Mouse (Mus musculus) stomach, embryonic 15.5 days (tissue): Measurements from ENCODE around the gene Cers5. TPM values are rescaled to one million over a fixed set of nuclear protein-coding genes. Genes with fewer than 3 reads are reported as not detected.

Experiments
- ATAC-seq: fragments of 200-750 bp; cut with Nextera tagmentation; 2 replicates; pipeline ENCODE4 v1.8.0; 2017; ENCODE audit warnings: low read depth, moderate number of reproducible peaks, moderate TSS enrichment; ENCODE audit not compliant: insufficient read depth, low FRiP score
- H3K27ac ChIP-seq: fragments of 300-500 bp; sonication (generic); 2 replicates; pipeline ENCODE4 v1.5.1; 2015; ENCODE audit warnings: mild to moderate bottlenecking, inconsistent platforms
- H3K27me3 ChIP-seq: fragments of 300-500 bp; sonication (generic); replicated peaks from 2 replicates; pipeline ENCODE4 v1.6.1; 2015; ENCODE audit warnings: inconsistent platforms
- H3K36me3 ChIP-seq: fragments of 300-500 bp; sonication (generic); 2 replicates; pipeline ENCODE4 v1.6.1; 2015; ENCODE audit warnings: inconsistent platforms
- H3K4me1 ChIP-seq: fragments of 300-500 bp; sonication (generic); 2 replicates; pipeline ENCODE4 v1.6.1; 2015; ENCODE audit warnings: inconsistent platforms
- H3K4me2 ChIP-seq: fragments of 300-500 bp; sonication (generic); 2 replicates; pipeline ENCODE4 v1.6.1; 2015; ENCODE audit warnings: mild to moderate bottlenecking, inconsistent platforms
- H3K4me3 ChIP-seq: fragments of 300-500 bp; sonication (generic); replicated peaks from 2 replicates; pipeline ENCODE4 v1.5.1; 2015; ENCODE audit warnings: inconsistent platforms
- H3K9ac ChIP-seq: fragments of 300-500 bp; sonication (generic); 2 replicates; pipeline ENCODE4 v1.6.1; 2015; ENCODE audit warnings: inconsistent platforms
- H3K9me3 ChIP-seq: fragments of 300-500 bp; sonication (generic); 2 replicates; pipeline ENCODE4 v1.6.1; 2016; ENCODE audit warnings: inconsistent platforms
- WGBS: fragments of 180-500 bp; shearing (Covaris S2); methylation state at CpG from one replicate; pipeline ENCODE4 v1.1.7; 2015; 5-methylcytosine and 5-hydroxymethylcytosine counted together
- polyA plus RNA-seq: library from polyadenylated mRNA; unstranded; fragments of >200 nt; fragmentation: Nextera tagmentation; extraction: Ambion mirVana; gene quantifications from 2 replicates; pipeline ENCODE4 v1.2.1, GENCODE M21; 2015

Gene Cers5
- polyA plus RNA-seq, 1 experiment from 2014 or later = 57.3 TPM

DNA sequence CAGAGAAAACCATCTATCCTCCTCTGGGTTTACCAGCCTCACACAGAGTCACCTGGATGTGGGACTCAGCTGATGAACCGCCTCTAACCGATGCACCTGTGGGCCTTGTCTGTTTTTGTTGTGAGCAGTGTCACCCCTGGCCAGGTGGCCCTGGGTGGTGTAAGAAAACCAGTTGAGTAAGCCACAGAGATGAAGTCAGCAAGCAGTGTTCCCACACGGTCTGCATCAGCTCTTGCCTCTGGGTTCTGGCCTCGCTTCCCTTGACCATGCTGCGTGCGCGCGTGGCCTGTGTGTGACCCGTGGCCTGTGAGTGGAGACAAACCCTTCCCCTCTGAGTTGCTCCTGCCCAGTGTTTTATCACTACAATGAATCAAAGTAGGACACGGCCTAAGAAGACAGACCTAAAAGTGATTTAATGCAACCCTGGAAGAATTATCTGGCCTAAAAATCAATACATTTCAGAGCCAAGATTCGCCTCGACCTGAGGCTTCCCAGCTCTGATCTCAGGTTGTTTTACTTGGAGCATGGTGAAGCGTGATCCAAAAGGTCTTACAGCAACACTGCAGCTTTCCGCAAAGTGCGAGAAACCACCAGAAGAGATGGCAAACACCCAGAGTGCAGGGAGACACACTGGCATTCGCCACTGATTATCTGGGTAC lies 6.1 kb upstream of the Cers5 start:
- Histone ChIP-seq H3K9ac (no peak overlapping the region), H3K36me3 (peaks cover 37% of the 10 kb centered on the region; the same call in 1 of the 2 replicates), H3K4me2 (no peak overlapping the region), H3K4me1 (no peaks in the 10 kb centered on the region), H3K27me3 (no peaks in the 10 kb centered on the region), H3K4me3 (no peak overlapping the region), H3K9me3 (no peaks in the 10 kb centered on the region), H3K27ac (no peak overlapping the region)
- no peak for ATAC-seq
- WGBS = 89% methylated on average over 16 of the region's 16 CpGs

DNA sequence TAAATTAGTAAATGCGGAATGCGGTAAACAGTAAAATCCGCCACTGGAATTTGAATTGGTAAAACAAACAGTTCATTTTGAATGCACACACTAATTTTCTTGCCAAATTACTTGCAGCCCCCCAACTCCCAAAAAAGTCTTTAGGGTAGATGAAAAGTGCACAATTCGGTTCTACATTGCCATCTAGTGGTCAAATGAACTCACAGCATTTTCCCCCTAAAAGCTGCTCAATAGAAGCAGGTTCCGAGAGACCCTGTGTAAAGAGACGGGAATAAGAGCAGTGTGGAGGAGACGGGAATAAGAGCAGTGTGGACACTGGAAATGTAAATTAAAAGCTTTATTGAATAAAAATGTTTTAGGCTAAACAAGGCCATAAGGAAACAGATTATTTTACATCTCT lies 5.5 kb upstream of the Cers5 start:
- Histone ChIP-seq H3K4me2 (no peak overlapping the region), H3K36me3 (peaks cover 30% of the 10 kb centered on the region; the same call in 1 of the 2 replicates), H3K4me1 (no peaks in the 10 kb centered on the region), H3K9me3 (no peaks in the 10 kb centered on the region), H3K9ac (no peak overlapping the region), H3K27me3 (no peaks in the 10 kb centered on the region), H3K4me3 (no peak overlapping the region), H3K27ac (no peak overlapping the region)
- 32% methylated on average over 7 of the region's 7 CpGs for WGBS
- ATAC-seq = no peak

DNA sequence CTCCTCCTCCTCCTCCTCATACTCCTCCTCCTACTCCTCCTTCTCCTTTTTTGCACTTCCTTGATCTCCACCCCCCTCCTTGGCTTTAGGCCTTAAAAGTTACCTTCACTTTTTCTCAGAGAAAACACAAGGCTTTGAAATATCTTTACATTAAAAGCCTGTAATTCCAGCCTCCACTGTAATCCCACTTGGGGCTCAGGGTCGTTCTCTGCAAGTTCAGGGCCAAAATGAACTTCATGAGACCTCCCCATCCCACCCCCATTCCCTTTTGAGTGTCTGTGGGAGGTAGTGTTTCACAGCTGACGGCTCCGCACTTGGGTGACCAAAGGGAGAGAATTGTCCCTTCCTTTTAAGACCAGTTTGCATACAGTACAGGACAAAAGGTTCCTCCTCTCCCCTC lies 240 bp upstream of the Cers5 start:
- WGBS = 21% methylated on average over 3 of the region's 3 CpGs
- peaks cover 6% of the 10 kb centered on the region for H3K4me1 ChIP-seq
- no peak overlapping the region for H3K4me2 ChIP-seq
- no peaks in the 10 kb centered on the region for H3K27me3 ChIP-seq
- H3K9ac ChIP-seq = no peak overlapping the region
- peak overlapping the region; percentile 78; the same call in 1 of the 2 replicates for H3K27ac ChIP-seq
- H3K9me3 ChIP-seq = no peaks in the 10 kb centered on the region
- H3K36me3 ChIP-seq = 0 out of 2 replicates have a peak, but pooled peaks cover 2% of the 10 kb centered on the region
- no peak for ATAC-seq
- H3K4me3 ChIP-seq = no peak overlapping the region; the same call in 1 of the 2 replicates

GRCm38 (mm10) chr15:99772277-99772880 lies 306 bp downstream of the Cers5 start:
- no peaks in the 10 kb centered on the region for H3K9me3 ChIP-seq
- H3K4me1 ChIP-seq = peaks cover 6% of the 10 kb centered on the region
- H3K4me3 ChIP-seq = peak overlapping the region; percentile 84
- no peaks in the 10 kb centered on the region for H3K27me3 ChIP-seq
- under 1% methylated on average over 41 of the region's 41 CpGs for whole genome bisulfite sequencing
- H3K27ac ChIP-seq = peak overlapping the region; percentile 96
- H3K9ac ChIP-seq = peak overlapping the region; percentile 76
- peak overlapping the region; percentile 85 for H3K4me2 ChIP-seq
- ATAC-seq = peak; percentile 95
- no peaks in the 10 kb centered on the region for H3K36me3 ChIP-seq

GRCm38 (mm10) chr15:99771601-99772276 lies 946 bp downstream of the Cers5 start:
- H3K36me3 ChIP-seq = no peaks in the 10 kb centered on the region; the same call in 1 of the 2 replicates
- H3K4me1 ChIP-seq = peaks cover 6% of the 10 kb centered on the region
- under 1% methylated on average over 58 of the region's 59 CpGs for WGBS
- peak overlapping the region; percentile 76 for H3K9ac ChIP-seq
- peak overlapping the region; percentile 84 for H3K4me3 ChIP-seq
- no peaks in the 10 kb centered on the region for H3K9me3 ChIP-seq
- H3K27ac ChIP-seq = peak overlapping the region; percentile 96
- ATAC-seq = peak; percentile 50
- no peaks in the 10 kb centered on the region for H3K27me3 ChIP-seq
- H3K4me2 ChIP-seq = peak overlapping the region; percentile 85

- Histone ChIP-seq H3K4me1 (peaks cover 6% of the 10 kb centered on the region), H3K9me3 (no peaks in the 10 kb centered on the region)
These were observed 1.6 kb downstream of the Cers5 start for GRCm38 (mm10) chr15:99771004-99771500.

DNA sequence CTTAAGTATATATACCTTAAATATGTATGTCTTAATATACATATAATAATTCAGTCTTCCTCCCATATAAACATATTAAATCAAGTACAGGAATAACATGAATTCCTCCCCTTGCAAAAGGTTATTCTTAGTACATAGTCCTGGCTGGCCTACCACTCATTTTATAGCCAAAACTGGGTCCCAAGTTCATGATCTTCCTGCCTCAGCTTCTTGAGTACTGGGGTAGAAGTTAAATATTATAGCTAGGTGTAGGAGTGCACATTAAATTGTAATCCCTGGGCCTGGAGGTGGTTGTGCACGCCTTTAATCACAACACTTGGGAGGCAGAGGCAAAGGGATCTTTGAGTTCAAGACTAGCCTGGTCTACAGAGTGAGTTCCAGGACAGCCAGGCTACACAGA lies 3.9 kb downstream of the Cers5 start:
- 88% methylated on average over 1 of the region's 1 CpGs for WGBS

More at GRCm38 (mm10) chr15:99771004-99771500, 1.6 kb downstream of the Cers5 start:
- peak overlapping the region; percentile 85 for H3K4me2 ChIP-seq
- H3K27me3 ChIP-seq = no peaks in the 10 kb centered on the region
- H3K9ac ChIP-seq = peak overlapping the region; percentile 76; the same call in 1 of the 2 replicates
- no peaks in the 10 kb centered on the region; the same call in 1 of the 2 replicates for H3K36me3 ChIP-seq
- no peak overlapping the region for H3K27ac ChIP-seq
- ATAC-seq = no peak
- peak overlapping the region; percentile 84 for H3K4me3 ChIP-seq
- WGBS = 7% methylated on average over 5 of the region's 5 CpGs

GRCm38 (mm10) chr15:99767467-99767866 lies 5.2 kb downstream of the Cers5 start:
- Histone ChIP-seq H3K27me3 (no peaks in the 10 kb centered on the region), H3K4me2 (no peak overlapping the region), H3K9ac (no peak overlapping the region), H3K4me3 (no peak overlapping the region), H3K27ac (no peak overlapping the region), H3K4me1 (peaks cover 6% of the 10 kb centered on the region), H3K36me3 (peaks cover 4% of the 10 kb centered on the region; the same call in 1 of the 2 replicates), H3K9me3 (no peaks in the 10 kb centered on the region)
- 82% methylated on average over 4 of the region's 4 CpGs for WGBS
- no peak for ATAC-seq

More for the DNA sequence above, 3.9 kb downstream of the Cers5 start:
- peaks cover 4% of the 10 kb centered on the region; the same call in 1 of the 2 replicates for H3K36me3 ChIP-seq
- H3K9me3 ChIP-seq = no peaks in the 10 kb centered on the region
- no peak for ATAC-seq
- H3K4me1 ChIP-seq = peaks cover 6% of the 10 kb centered on the region
- no peak overlapping the region for H3K27ac ChIP-seq
- H3K4me3 ChIP-seq = no peak overlapping the region
- no peak overlapping the region for H3K9ac ChIP-seq
- no peaks in the 10 kb centered on the region for H3K27me3 ChIP-seq
- H3K4me2 ChIP-seq = no peak overlapping the region

GRCm38 (mm10) chr15:99754204-99754603 lies 18.5 kb downstream of the Cers5 start:
- Histone ChIP-seq H3K4me2 (no peak overlapping the region), H3K27me3 (no peaks in the 10 kb centered on the region), H3K4me1 (no peaks in the 10 kb centered on the region), H3K36me3 (peaks cover 3% of the 10 kb centered on the region; the same call in 1 of the 2 replicates), H3K4me3 (no peak overlapping the region), H3K9me3 (no peaks in the 10 kb centered on the region), H3K9ac (no peak overlapping the region), H3K27ac (no peak overlapping the region)
- WGBS = 72% methylated on average over 3 of the region's 3 CpGs
- ATAC-seq = no peak

DNA sequence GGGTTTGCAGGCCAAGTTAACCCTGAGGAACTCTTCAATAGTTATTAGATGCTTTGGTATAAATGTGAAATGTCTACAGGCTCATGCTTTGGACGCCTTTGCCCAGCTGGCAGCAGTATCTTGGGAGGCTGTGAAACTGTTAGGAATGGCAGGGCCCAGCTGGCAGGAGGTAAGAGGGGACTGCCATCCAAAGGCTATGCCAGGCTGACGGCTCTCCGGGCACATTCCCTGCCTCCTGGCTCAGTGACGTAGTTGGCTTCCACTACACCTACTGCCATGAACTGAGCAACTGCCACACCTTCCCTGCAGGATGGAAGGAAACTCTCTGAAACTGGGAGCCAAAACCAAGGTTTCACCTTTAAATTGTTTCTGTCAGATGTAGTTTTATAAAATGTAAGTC lies 32.5 kb downstream of the Cers5 start:
- H3K4me2 ChIP-seq = no peak overlapping the region
- peaks cover 44% of the 10 kb centered on the region; the same call in 1 of the 2 replicates for H3K36me3 ChIP-seq
- no peaks in the 10 kb centered on the region for H3K9me3 ChIP-seq
- H3K27me3 ChIP-seq = no peaks in the 10 kb centered on the region
- H3K27ac ChIP-seq = no peak overlapping the region
- no peak overlapping the region for H3K9ac ChIP-seq
- no peaks in the 10 kb centered on the region for H3K4me1 ChIP-seq
- WGBS = 96% methylated on average over 4 of the region's 4 CpGs
- ATAC-seq = no peak
- H3K4me3 ChIP-seq = no peak overlapping the region

GRCm38 (mm10) chr15:99736675-99737074 lies 36.0 kb downstream of the Cers5 start:
- H3K4me1 ChIP-seq = no peaks in the 10 kb centered on the region
- H3K36me3 ChIP-seq = peaks cover 36% of the 10 kb centered on the region; the same call in 1 of the 2 replicates
- no peaks in the 10 kb centered on the region for H3K9me3 ChIP-seq
- no peak overlapping the region for H3K4me3 ChIP-seq
- WGBS = 92% methylated on average over 11 of the region's 11 CpGs
- no peak overlapping the region for H3K4me2 ChIP-seq
- no peak overlapping the region for H3K9ac ChIP-seq
- no peaks in the 10 kb centered on the region for H3K27me3 ChIP-seq
- H3K27ac ChIP-seq = no peak overlapping the region
- ATAC-seq = no peak
